Mouse (Mus musculus) heart, embryonic 10.5 days (tissue): ENCODE data around the gene Ctdspl. TPM values are rescaled to one million over a fixed set of nuclear protein-coding genes. Genes with fewer than 3 reads are reported as not detected.
A peak's percentile ranks its signal among the peaks of the same experiment; 100 is the strongest.

Experiments used
- DNase-seq: peaks from one replicate; pipeline ENCODE4 v3.0.0-alpha.2; 2017; ENCODE audit warnings: low spot score
- H3K27ac ChIP-seq: fragments of 300-500 bp; sonication (generic); 2 replicates; pipeline ENCODE4 v1.5.1; 2016; ENCODE audit warnings: mild to moderate bottlenecking
- H3K27me3 ChIP-seq: fragments of 300-500 bp; sonication (generic); 2 replicates; pipeline ENCODE4 v1.6.1; 2016; ENCODE audit warnings: mild to moderate bottlenecking; ENCODE audit not compliant: poor library complexity, insufficient read depth, severe bottlenecking
- H3K36me3 ChIP-seq: fragments of 300-500 bp; sonication (generic); 2 replicates; pipeline ENCODE4 v1.6.1; 2016; ENCODE audit warnings: mild to moderate bottlenecking, moderate library complexity
- H3K4me1 ChIP-seq: fragments of 300-500 bp; sonication (generic); 2 replicates; pipeline ENCODE4 v1.6.1; 2016; ENCODE audit warnings: mild to moderate bottlenecking
- H3K4me3 ChIP-seq: fragments of 300-500 bp; sonication (generic); 2 replicates; pipeline ENCODE4 v1.5.1; 2016; ENCODE audit warnings: mild to moderate bottlenecking, moderate library complexity
- H3K9me3 ChIP-seq: fragments of 300-500 bp; sonication (generic); 2 replicates; pipeline ENCODE4 v1.6.1; 2016; ENCODE audit warnings: mild to moderate bottlenecking, moderate library complexity
- WGBS: fragments of 180-500 bp; shearing (Covaris S2); methylation state at CpG from one replicate; pipeline ENCODE4 v1.1.7; 2016; 5-methylcytosine and 5-hydroxymethylcytosine counted together
- polyA plus RNA-seq: library from polyadenylated mRNA; unstranded; fragments of >200 nt; fragmentation: Nextera tagmentation; extraction: Ambion mirVana; gene quantifications from 2 replicates; pipeline ENCODE4 v1.2.1, GENCODE M21; 2016

Gene Ctdspl
- polyA plus RNA-seq, 1 experiment from 2014 or later, result 10.2 TPM

DNA sequence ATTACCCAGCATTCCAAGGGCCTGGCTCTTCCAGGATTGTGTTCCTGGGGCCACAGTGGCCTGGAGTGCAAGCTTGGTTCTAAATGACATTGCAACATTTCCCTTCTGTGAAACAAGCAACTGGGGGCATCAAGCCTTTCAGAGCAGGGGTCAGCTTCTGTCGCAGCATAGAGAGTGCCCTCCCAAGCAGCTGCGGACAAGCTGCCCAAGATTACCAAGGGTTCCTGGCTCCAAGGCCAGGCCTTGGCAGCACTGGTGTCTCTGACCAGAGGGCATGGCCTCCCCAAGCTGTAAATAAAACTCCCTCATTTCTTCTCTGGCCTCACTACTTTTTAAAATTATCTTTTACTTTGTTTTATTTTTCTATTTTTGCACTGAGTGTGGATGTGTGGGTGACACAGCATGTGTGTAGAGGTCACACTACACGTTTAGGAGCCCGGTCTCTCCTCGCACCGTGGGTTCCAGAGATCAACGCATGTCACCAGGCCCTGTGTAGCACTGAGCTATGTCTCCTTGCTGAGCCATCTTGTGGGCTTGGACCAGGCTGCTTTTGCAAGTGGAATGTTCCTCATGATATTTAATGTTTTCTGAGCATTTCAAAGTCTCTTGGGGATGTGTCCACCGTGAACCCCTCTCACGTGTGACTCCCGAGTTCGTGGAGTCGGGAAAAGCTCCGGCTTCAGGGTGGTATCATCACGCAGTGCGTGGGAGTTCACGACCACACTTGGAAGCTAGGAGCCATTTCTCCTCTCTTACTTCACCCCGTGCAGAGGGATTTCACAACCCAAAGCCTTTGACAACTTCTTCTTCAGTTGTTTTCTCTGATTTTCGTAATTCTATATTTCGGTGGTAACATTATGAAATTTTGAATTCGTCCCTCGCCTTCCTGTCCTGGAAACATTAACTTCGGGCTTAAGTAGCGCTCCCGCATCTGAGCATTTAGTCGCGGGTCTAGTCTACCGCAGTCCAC lies 102.3 kb downstream of the Ctdspl start:
- no peak overlapping the region for H3K27ac ChIP-seq
- H3K4me3 ChIP-seq, result no peak overlapping the region
- 91% methylated on average over 27 of the region's 27 CpGs for WGBS
- H3K27me3 ChIP-seq, result no peaks in the 10 kb centered on the region
- DNase-seq, result no peak
- H3K36me3 ChIP-seq, result peaks cover 29% of the 10 kb centered on the region
- H3K9me3 ChIP-seq, result no peaks in the 10 kb centered on the region
- peaks cover 19% of the 10 kb centered on the region for H3K4me1 ChIP-seq

DNA sequence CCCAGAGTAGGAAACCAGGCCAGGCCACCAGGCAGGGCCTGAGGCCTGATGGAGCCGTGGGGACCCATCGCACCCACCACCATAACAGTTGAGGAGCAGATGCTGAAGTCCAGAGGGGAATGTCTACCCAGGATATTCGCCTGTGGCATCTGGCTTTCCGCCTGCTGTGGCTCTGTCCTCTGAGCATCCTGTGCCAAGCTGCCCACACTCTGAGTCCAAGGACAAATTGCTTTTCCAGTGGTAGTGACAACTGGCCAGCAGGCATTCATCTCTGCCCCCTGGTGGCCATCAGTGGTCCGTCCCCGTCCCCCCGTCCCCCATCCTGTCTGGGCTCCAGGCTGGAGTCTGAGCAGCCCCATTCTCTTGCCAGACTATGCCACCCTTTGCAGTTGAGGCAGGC lies 103.3 kb downstream of the Ctdspl start:
- WGBS, result 57% methylated on average over 7 of the region's 7 CpGs
- Histone ChIP-seq H3K27ac (no peak overlapping the region), H3K4me1 (peaks cover 19% of the 10 kb centered on the region), H3K27me3 (no peaks in the 10 kb centered on the region), H3K9me3 (no peaks in the 10 kb centered on the region), H3K4me3 (no peak overlapping the region), H3K36me3 (peaks cover 38% of the 10 kb centered on the region)
- DNase-seq, result no peak

DNA sequence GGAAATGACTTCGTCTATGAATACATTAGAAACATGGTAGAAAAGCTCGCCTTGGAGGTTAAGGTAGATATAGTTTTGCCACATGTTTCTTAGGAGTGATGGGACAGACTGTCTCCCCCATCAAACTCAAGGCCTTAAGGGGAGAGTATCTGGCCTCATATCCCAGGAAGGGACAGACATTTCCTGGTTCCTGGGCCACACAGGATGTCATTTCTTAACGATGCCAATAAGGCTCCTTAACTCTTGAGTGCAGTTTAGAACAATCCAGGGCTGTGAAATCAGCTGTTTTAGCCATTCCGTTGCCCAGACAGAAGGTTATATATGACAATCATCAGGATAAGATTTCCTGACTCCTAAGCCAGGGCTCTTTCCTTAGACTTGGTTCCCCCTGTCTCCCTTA lies 104.8 kb downstream of the Ctdspl start:
- Histone ChIP-seq H3K4me3 (no peak overlapping the region), H3K4me1 (peaks cover 22% of the 10 kb centered on the region), H3K27me3 (no peaks in the 10 kb centered on the region), H3K36me3 (peaks cover 49% of the 10 kb centered on the region), H3K9me3 (no peaks in the 10 kb centered on the region), H3K27ac (no peak overlapping the region)
- DNase-seq, result no peak
- WGBS, result 82% methylated on average over 4 of the region's 4 CpGs

DNA sequence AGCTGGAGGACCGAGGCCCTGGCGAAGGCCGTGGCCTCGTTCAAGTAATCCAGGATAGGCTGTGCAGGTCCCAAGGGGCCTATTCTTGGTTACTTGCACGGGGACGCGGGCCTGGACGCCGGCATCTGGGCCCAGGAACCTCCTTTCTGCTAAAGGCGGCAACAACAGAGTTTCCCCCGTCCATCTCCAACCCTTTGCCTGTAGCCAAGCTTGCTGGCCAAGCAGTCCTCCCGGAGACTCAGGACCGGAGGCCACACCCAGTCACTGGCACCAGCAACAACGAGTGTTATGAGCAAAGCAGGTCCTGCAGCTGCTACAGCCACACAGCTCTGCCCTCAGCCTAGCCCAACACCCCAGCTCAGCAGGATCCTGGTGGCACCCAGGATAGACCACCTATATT lies 105.5 kb downstream of the Ctdspl start:
- H3K27me3 ChIP-seq, result no peaks in the 10 kb centered on the region
- H3K36me3 ChIP-seq, result peaks cover 54% of the 10 kb centered on the region
- H3K4me1 ChIP-seq, result peaks cover 29% of the 10 kb centered on the region
- peak overlapping the region; percentile 62; the same call in 1 of the 2 replicates for H3K27ac ChIP-seq
- H3K4me3 ChIP-seq, result no peak overlapping the region
- no peaks in the 10 kb centered on the region for H3K9me3 ChIP-seq
- no peak for DNase-seq
- WGBS, result 80% methylated on average over 14 of the region's 14 CpGs

DNA sequence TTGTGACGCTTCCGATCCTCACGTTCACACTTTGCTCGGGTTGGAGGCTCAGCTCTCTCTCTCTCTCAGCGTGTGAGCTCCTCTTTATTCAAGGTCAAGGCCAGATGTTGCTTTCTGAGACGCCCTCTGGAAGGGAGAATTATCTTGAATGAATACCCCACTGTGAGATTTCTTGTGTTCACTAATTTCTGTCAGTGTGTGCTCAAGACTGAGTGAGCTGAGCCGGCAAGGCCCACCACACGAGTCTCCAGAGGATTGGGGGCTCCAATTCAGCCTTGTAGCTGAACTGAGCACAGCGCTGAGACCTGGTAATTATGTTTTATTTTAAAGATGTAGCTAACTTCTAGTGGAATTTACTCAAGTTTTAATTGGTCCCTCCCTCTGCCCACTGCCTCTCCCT lies 106.3 kb downstream of the Ctdspl start:
- 61% methylated on average over 9 of the region's 9 CpGs for WGBS
- Histone ChIP-seq H3K4me1 (peaks cover 30% of the 10 kb centered on the region), H3K9me3 (no peaks in the 10 kb centered on the region), H3K36me3 (peaks cover 55% of the 10 kb centered on the region), H3K4me3 (no peak overlapping the region), H3K27me3 (no peaks in the 10 kb centered on the region), H3K27ac (peak overlapping the region; percentile 62; the same call in 1 of the 2 replicates)
- no peak for DNase-seq

DNA sequence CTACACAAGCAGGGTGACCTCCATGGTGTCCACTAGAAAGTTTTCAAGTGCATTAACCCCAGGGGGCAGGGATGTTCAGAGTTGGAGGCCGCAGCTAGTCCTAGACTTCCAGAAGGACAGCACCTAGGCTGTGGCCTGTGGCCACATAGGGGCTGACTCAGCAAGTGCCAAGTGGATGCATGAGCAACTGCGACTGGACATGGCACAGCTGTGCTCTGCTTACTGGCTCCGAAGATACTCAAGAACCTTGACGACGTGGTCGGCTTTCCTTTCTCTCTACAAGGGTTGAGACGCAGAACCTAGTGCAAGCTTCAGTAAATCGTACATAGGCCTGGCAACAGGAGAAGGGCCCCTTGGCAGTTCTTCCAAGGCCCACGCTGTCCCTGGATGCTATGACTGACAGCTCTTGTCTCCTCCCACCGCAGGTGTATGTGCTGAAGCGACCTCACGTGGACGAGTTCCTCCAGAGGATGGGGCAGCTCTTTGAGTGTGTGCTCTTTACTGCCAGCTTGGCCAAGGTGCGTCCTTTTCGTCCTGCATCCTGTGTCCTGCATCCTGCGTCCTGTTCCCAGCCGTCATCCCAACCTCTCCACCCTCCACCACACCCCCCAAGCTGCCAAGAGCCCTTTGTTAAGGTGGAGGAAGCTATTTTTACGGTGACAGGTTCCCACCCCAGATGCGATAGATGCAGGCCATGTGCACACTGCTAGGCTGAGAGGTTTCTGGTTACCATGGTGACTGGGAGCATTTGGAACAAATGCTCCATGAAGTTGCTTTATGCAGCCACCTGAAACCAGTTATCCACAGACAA lies 107.1 kb downstream of the Ctdspl start:
- H3K36me3 ChIP-seq, result peaks cover 58% of the 10 kb centered on the region
- DNase-seq, result no peak
- no peak overlapping the region for H3K4me3 ChIP-seq
- H3K27ac ChIP-seq, result peak overlapping the region; percentile 62; the same call in 1 of the 2 replicates
- H3K4me1 ChIP-seq, result peaks cover 30% of the 10 kb centered on the region
- H3K27me3 ChIP-seq, result no peaks in the 10 kb centered on the region
- no peaks in the 10 kb centered on the region for H3K9me3 ChIP-seq
- 81% methylated on average over 19 of the region's 19 CpGs for WGBS

DNA sequence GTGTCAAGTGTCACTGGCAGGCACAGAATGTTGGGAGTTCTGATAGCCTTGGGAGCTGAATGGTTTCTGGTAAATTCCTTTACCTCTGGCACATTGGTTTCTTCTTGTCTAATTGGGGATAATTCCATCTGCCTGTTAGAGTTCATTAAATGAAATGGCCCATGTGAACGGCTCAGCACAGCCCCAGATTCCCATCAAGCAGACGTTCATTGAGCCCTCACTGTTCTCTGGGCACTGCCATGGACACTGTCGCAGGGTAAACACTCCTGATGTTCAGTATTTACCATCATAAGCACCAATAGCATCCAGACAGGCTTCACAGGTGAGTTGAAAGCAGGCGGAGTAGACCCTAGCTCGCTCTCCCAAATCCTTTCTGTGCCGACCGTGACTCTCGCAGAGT lies 107.8 kb downstream of the Ctdspl start:
- whole genome bisulfite sequencing, result 88% methylated on average over 8 of the region's 8 CpGs
- no peak overlapping the region for H3K4me3 ChIP-seq
- H3K27ac ChIP-seq, result no peak overlapping the region
- H3K36me3 ChIP-seq, result peaks cover 63% of the 10 kb centered on the region
- H3K27me3 ChIP-seq, result no peaks in the 10 kb centered on the region
- DNase-seq, result no peak
- no peaks in the 10 kb centered on the region for H3K9me3 ChIP-seq
- peaks cover 30% of the 10 kb centered on the region for H3K4me1 ChIP-seq

DNA sequence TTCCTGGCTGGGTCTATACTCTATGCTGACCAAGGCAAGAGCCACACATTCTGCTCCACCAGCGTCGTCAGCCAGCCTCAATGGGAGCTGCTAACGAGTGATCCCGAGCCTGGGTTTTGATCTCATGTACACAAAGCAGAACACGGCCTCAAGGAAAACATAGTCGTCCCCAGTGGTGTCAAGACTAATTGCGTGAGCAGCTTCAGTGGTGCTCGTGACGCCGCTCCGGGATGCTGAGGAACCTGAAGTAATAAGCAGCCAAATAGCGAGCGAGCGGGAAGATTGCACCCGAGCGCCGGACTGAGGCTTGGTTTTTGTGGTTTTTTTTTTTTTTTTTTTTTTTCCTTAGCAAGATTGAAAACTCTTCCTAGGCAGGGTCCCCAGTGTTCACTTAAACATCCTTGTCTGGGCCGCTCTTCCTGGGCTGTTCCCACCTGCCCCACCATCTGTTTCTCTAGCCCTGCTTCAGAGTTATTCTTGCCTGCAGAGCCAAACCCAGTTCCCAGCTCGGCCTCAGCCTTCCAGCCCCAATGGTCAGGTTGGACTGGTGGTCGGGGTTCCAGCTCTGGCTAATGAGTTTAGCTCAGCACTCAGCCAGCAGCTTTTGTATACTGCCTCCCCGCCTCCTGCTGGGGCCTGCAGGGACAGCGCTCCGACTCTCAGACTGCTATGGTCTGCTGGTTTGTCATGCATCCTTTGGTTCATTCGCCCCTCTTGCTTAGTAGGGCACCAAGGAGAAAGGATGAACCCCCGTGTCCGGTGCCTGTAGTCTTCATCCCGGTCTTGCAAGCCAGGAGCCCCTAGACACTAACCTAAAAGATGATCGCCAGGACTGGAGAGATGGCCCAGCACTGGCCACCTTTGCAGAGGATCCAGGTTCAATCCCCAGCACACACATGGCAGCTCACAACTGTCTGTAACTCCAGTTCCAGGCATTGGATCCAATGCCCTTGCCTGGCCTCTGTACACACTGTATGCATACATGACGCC lies 108.7 kb downstream of the Ctdspl start:
- H3K27ac ChIP-seq, result no peak overlapping the region
- 87% methylated on average over 29 of the region's 29 CpGs for WGBS
- no peaks in the 10 kb centered on the region for H3K9me3 ChIP-seq
- H3K27me3 ChIP-seq, result no peaks in the 10 kb centered on the region
- peaks cover 70% of the 10 kb centered on the region for H3K36me3 ChIP-seq
- H3K4me3 ChIP-seq, result no peak overlapping the region
- peaks cover 30% of the 10 kb centered on the region for H3K4me1 ChIP-seq
- DNase-seq, result no peak

DNA sequence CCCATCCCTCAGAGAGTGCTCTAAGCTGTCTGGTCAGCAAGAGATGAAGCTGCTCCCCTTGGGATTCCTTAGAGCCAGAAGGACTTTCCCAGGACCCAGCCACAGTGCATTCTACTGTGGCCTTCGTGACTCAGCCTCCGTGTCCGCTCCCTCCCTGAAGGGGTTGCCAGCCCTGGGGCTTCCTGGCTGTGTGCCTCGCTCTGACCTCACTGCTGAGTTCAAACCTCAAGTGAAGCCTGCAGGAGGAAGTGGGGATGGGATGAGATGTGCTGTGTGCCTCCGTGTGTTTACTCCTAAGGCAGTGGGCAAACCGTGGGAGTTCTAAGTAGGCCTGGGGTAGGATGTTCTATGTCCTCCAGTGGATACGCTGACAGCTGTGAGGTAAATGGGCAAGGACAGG lies 109.6 kb downstream of the Ctdspl start:
- peaks cover 30% of the 10 kb centered on the region for H3K4me1 ChIP-seq
- H3K9me3 ChIP-seq, result no peaks in the 10 kb centered on the region
- peak overlapping the region; percentile 23; the same call in 1 of the 2 replicates for H3K27ac ChIP-seq
- peaks cover 73% of the 10 kb centered on the region for H3K36me3 ChIP-seq
- no peaks in the 10 kb centered on the region for H3K27me3 ChIP-seq
- no peak overlapping the region for H3K4me3 ChIP-seq
- no peak for DNase-seq
- 55% methylated on average over 7 of the region's 7 CpGs for WGBS

DNA sequence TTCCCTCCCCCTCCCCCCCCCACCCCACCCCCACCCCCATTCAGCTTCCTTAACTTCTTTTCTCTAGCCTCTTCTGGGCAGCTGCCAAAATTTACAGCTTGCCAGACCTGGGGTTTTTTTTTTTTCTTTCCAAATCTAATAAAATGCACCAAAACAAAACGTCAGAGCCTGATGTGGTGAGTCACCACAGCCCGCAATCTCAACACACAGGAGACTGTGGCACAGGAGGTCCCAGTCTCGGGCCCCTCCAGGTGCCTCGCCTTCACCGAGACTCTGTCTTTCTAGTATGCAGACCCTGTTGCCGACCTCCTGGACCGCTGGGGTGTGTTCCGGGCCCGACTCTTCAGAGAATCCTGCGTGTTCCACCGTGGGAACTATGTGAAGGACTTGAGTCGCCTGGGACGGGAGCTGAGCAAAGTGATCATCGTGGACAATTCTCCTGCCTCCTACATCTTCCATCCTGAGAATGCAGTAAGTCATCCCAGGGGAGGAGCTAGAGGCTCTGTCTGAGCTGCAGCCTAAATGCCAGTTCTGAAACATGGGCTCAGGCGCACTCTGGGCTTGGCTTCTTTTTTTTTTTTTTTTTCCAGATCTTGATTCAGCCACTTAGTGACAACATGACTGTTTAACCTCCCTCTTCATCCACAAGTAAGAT lies 111.0 kb downstream of the Ctdspl start:
- Histone ChIP-seq H3K4me3 (no peak overlapping the region), H3K36me3 (peaks cover 75% of the 10 kb centered on the region), H3K27ac (no peak overlapping the region), H3K27me3 (no peaks in the 10 kb centered on the region), H3K4me1 (peaks cover 23% of the 10 kb centered on the region), H3K9me3 (no peaks in the 10 kb centered on the region)
- DNase-seq, result no peak
- 65% methylated on average over 15 of the region's 15 CpGs for WGBS

DNA sequence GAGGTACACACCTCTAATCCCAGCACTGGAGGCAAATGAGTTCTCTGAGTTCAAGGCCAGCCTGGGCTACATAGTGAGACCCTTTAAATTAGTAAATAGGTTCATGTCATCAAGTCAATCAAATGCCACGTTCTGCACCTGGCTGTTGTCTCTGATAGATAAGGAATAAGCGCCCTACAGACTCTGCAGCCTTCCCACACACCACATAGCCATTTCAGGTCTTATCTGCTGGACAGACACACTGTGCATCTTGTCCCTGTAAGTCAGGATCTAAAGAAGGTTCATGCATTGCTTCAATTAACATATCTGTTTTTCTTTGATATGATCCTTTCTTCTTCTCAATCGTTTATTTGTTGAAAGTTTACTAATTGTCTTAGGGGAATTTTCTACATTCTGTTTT lies 112.3 kb downstream of the Ctdspl start:
- DNase-seq, result no peak
- H3K4me1 ChIP-seq, result peaks cover 12% of the 10 kb centered on the region
- H3K27ac ChIP-seq, result no peak overlapping the region
- no peak overlapping the region for H3K4me3 ChIP-seq
- 69% methylated on average over 3 of the region's 3 CpGs for WGBS
- no peaks in the 10 kb centered on the region for H3K9me3 ChIP-seq
- peaks cover 68% of the 10 kb centered on the region for H3K36me3 ChIP-seq
- no peaks in the 10 kb centered on the region for H3K27me3 ChIP-seq
